Mouse (Mus musculus) kidney, embryonic 14.5 days (tissue): Measurements from ENCODE around the gene Ndufs2. TPM values are rescaled to one million over a fixed set of nuclear protein-coding genes. Genes with fewer than 3 reads are reported as not detected.
"Not testable (repeated sequence)": the region's sequence is repeated elsewhere in the genome, so short reads cannot be mapped to it uniquely, and the experiment has no call there.

Experiments
- ATAC-seq: fragments of 200-750 bp; cut with Nextera tagmentation; 2 replicates; pipeline ENCODE4 v1.8.0; 2017; ENCODE audit warnings: moderate number of reproducible peaks, mild to moderate bottlenecking, moderate TSS enrichment, moderate library complexity; ENCODE audit not compliant: low FRiP score, low TSS enrichment
- H3K27ac ChIP-seq: fragments of 300-500 bp; sonication (generic); 2 replicates; pipeline ENCODE4 v1.5.1; 2014; ENCODE audit warnings: low read depth, mild to moderate bottlenecking, low read length, moderate library complexity, mixed read lengths
- H3K27me3 ChIP-seq: fragments of 300-500 bp; sonication (generic); 2 replicates; pipeline ENCODE4 v1.6.1; 2014; ENCODE audit warnings: mild to moderate bottlenecking, low read length; ENCODE audit not compliant: control insufficient read depth, insufficient read depth
- H3K36me3 ChIP-seq: fragments of 300-500 bp; sonication (generic); 2 replicates; pipeline ENCODE4 v1.6.1; 2014; ENCODE audit warnings: low read length, mixed read lengths; ENCODE audit not compliant: control insufficient read depth, insufficient read depth
- H3K4me1 ChIP-seq: fragments of 300-500 bp; sonication (generic); 2 replicates; pipeline ENCODE4 v1.6.1; 2014; ENCODE audit warnings: low read length, mixed read lengths; ENCODE audit not compliant: control insufficient read depth, insufficient read depth
- H3K4me2 ChIP-seq: fragments of 300-500 bp; sonication (generic); replicated peaks from 2 replicates; pipeline ENCODE4 v1.6.1; 2014; ENCODE audit warnings: low read depth, mild to moderate bottlenecking, low read length
- H3K4me3 ChIP-seq: fragments of 300-500 bp; sonication (generic); 2 replicates; pipeline ENCODE4 v1.5.1; 2014; ENCODE audit warnings: mild to moderate bottlenecking, low read length
- H3K9ac ChIP-seq: fragments of 300-500 bp; sonication (generic); 2 replicates; pipeline ENCODE4 v1.6.1; 2014; ENCODE audit warnings: low read depth, mild to moderate bottlenecking, low read length, moderate library complexity
- H3K9me3 ChIP-seq: fragments of 300-500 bp; sonication (generic); 2 replicates; pipeline ENCODE4 v1.6.1; 2016; ENCODE audit warnings: low read length; ENCODE audit not compliant: control insufficient read depth
- WGBS: fragments of 180-500 bp; shearing (Covaris S2); extraction: QIAGEN DNeasy Blood & Tissue Kit; methylation state at CpG from one replicate; pipeline ENCODE4 v1.1.7; 2014; 5-methylcytosine and 5-hydroxymethylcytosine counted together
- polyA plus RNA-seq: library from polyadenylated mRNA; unstranded; fragments of >200 nt; fragmentation: Nextera tagmentation; extraction: Ambion mirVana; gene quantifications from 2 replicates; pipeline ENCODE4 v1.2.1, GENCODE M21; 2014

Gene Ndufs2
- polyA plus RNA-seq, 1 experiment from 2014 or later, result 293 TPM

- Histone ChIP-seq H3K27me3 (no peaks in the 10 kb centered on the region), H3K36me3 (peaks cover 6% of the 10 kb centered on the region), H3K27ac (peak overlapping the region; percentile 89), H3K9me3 (no peaks in the 10 kb centered on the region), H3K4me1 (peaks cover 33% of the 10 kb centered on the region), H3K4me2 (peak overlapping the region; percentile 66), H3K4me3 (peak overlapping the region; percentile 41), H3K9ac (peak overlapping the region; percentile 54; the same call in 1 of the 2 replicates)
- 2% methylated on average over 13 of the region's 13 CpGs for WGBS
- ATAC-seq, result peak; percentile 29; the same call in 1 of the 2 replicates
Measured at GRCm38 (mm10) chr1:171251594-171252324, 571 bp upstream of the Ndufs2 start.

GRCm38 (mm10) chr1:171249913-171250600 lies 1.1 kb downstream of the Ndufs2 start, which contains the start of gene Adamts4:
TSS of gene Adamts4 (plus strand) at chr1:171250421.
- H3K4me1 ChIP-seq, result peaks cover 38% of the 10 kb centered on the region

GRCm38 (mm10) chr1:171248386-171249226 lies 2.6 kb downstream of the Ndufs2 start:
- peak overlapping the region; percentile 60 for H3K27ac ChIP-seq
- peaks cover 38% of the 10 kb centered on the region for H3K4me1 ChIP-seq
- no peak overlapping the region for H3K9ac ChIP-seq
- peak overlapping the region; percentile 45; the same call in 1 of the 2 replicates for H3K4me2 ChIP-seq
- 19% methylated on average over 3 of the region's 3 CpGs for WGBS
- no peak overlapping the region for H3K4me3 ChIP-seq
- ATAC-seq, result no peak
- H3K27me3 ChIP-seq, result no peaks in the 10 kb centered on the region
- H3K9me3 ChIP-seq, result no peaks in the 10 kb centered on the region
- H3K36me3 ChIP-seq, result peaks cover 14% of the 10 kb centered on the region

More at GRCm38 (mm10) chr1:171249913-171250600, 1.1 kb downstream of the Ndufs2 start, which contains the start of gene Adamts4:
- peak within 1 kb of the TSS; percentile 89 for H3K27ac ChIP-seq
- H3K27me3 ChIP-seq, result no peaks in the 10 kb centered on the region
- peak within 1 kb of the TSS; percentile 66 for H3K4me2 ChIP-seq
- no peak for ATAC-seq
- peaks cover 8% of the 10 kb centered on the region for H3K36me3 ChIP-seq
- no peaks in the 10 kb centered on the region for H3K9me3 ChIP-seq
- peak within 1 kb of the TSS; percentile 41 for H3K4me3 ChIP-seq
- 13% methylated on average over 4 of the region's 5 CpGs for WGBS
- peak within 1 kb of the TSS; percentile 54 for H3K9ac ChIP-seq

GRCm38 (mm10) chr1:171247916-171248315 lies 3.3 kb downstream of the Ndufs2 start:
- Histone ChIP-seq H3K9ac (peak overlapping the region; percentile 1; the same call in 1 of the 2 replicates), H3K4me1 (peaks cover 38% of the 10 kb centered on the region), H3K4me3 (no peak overlapping the region)

GRCm38 (mm10) chr1:171247453-171247841 lies 3.7 kb downstream of the Ndufs2 start:
- WGBS, result 9% methylated on average over 13 of the region's 13 CpGs
- peak; percentile 0; the same call in 1 of the 2 replicates for ATAC-seq
- Histone ChIP-seq H3K4me3 (peak overlapping the region; percentile 88), H3K27me3 (no peaks in the 10 kb centered on the region), H3K27ac (peak overlapping the region; percentile 60), H3K9ac (peak overlapping the region; percentile 1), H3K4me1 (peaks cover 34% of the 10 kb centered on the region), H3K4me2 (peak overlapping the region; percentile 45), H3K36me3 (peaks cover 25% of the 10 kb centered on the region), H3K9me3 (no peaks in the 10 kb centered on the region)

More at GRCm38 (mm10) chr1:171247916-171248315, 3.3 kb downstream of the Ndufs2 start:
- ATAC-seq, result no peak
- Histone ChIP-seq H3K9me3 (no peaks in the 10 kb centered on the region), H3K27me3 (no peaks in the 10 kb centered on the region), H3K27ac (peak overlapping the region; percentile 60), H3K4me2 (peak overlapping the region; percentile 45), H3K36me3 (peaks cover 21% of the 10 kb centered on the region)
- WGBS, result 27% methylated on average over 4 of the region's 4 CpGs

- H3K27me3 ChIP-seq, result no peaks in the 10 kb centered on the region
- under 1% methylated on average over 41 of the region's 41 CpGs for WGBS
- H3K9me3 ChIP-seq, result no peaks in the 10 kb centered on the region
- H3K4me2 ChIP-seq, result peak overlapping the region; percentile 82
- ATAC-seq, result peak; percentile 90
- peaks cover 30% of the 10 kb centered on the region for H3K36me3 ChIP-seq
- H3K4me3 ChIP-seq, result peak overlapping the region; percentile 88
- H3K4me1 ChIP-seq, result peaks cover 34% of the 10 kb centered on the region
- peak overlapping the region; percentile 88 for H3K9ac ChIP-seq
- H3K27ac ChIP-seq, result peak overlapping the region; percentile 71
Measured at GRCm38 (mm10) chr1:171246709-171247452, 4.3 kb downstream of the Ndufs2 start.

GRCm38 (mm10) chr1:171245353-171245752 lies 5.8 kb downstream of the Ndufs2 start:
- H3K36me3 ChIP-seq, result peaks cover 46% of the 10 kb centered on the region
- peaks cover 25% of the 10 kb centered on the region for H3K4me1 ChIP-seq
- H3K9me3 ChIP-seq, result no peaks in the 10 kb centered on the region
- no peak overlapping the region for H3K9ac ChIP-seq
- no peaks in the 10 kb centered on the region for H3K27me3 ChIP-seq
- H3K4me3 ChIP-seq, result no peak overlapping the region
- no peak for ATAC-seq
- WGBS, result 96% methylated on average over 8 of the region's 8 CpGs
- no peak overlapping the region for H3K4me2 ChIP-seq
- no peak overlapping the region for H3K27ac ChIP-seq

GRCm38 (mm10) chr1:171241952-171242351 lies 9.2 kb downstream of the Ndufs2 start:
- not testable (repeated sequence) for H3K9ac ChIP-seq, H3K27ac ChIP-seq, H3K4me2 ChIP-seq, H3K9me3 ChIP-seq, H3K4me1 ChIP-seq, H3K4me3 ChIP-seq, H3K27me3 ChIP-seq, ATAC-seq
- 92% methylated on average over 12 of the region's 12 CpGs for WGBS
- peaks cover 80% of the 10 kb centered on the region for H3K36me3 ChIP-seq
